Mouse (Mus musculus) thymus, adult 2 months (tissue): Measurements from ENCODE around the gene Hs3st4.

ENCODE experiments used
- CTCF ChIP-seq: fragments of 200-500 bp; IDR thresholded peaks from 2 replicates; pipeline ENCODE4 v1.5.1; 2012; ENCODE audit warnings: mild to moderate bottlenecking, control low read depth, low read length, moderate library complexity, borderline replicate concordance; ENCODE audit not compliant: control insufficient read depth, poor library complexity, insufficient read depth; ENCODE audit errors: extremely low read depth
- POLR2A ChIP-seq: fragments of 200-500 bp; IDR thresholded peaks from 2 replicates; pipeline ENCODE4 v1.6.1; 2012; ENCODE audit warnings: mild to moderate bottlenecking, low read length, control low read depth, moderate library complexity; ENCODE audit not compliant: control insufficient read depth, poor library complexity, insufficient read depth; ENCODE audit errors: extremely low read depth

- TF ChIP-seq POLR2A (no peak), CTCF (no peak)
Measured at GRCm38 (mm10) chr7:124250566-124250965, 267.9 kb downstream of the Hs3st4 start.
